Mouse (Mus musculus) adipocyte (in vitro differentiated cells): ENCODE data around the gene Tgfbr1.
A peak's percentile ranks its signal among the peaks of the same experiment; 100 is the strongest.
"Not testable (repeated sequence)": the region's sequence is repeated elsewhere in the genome, so short reads cannot be mapped to it uniquely, and the experiment has no call there.

Experiments used
- DNase-seq: peaks from one replicate; pipeline ENCODE4 v3.0.0-alpha.2; 2016; ENCODE audit warnings: low spot score

Gene Tgfbr1

DNA sequence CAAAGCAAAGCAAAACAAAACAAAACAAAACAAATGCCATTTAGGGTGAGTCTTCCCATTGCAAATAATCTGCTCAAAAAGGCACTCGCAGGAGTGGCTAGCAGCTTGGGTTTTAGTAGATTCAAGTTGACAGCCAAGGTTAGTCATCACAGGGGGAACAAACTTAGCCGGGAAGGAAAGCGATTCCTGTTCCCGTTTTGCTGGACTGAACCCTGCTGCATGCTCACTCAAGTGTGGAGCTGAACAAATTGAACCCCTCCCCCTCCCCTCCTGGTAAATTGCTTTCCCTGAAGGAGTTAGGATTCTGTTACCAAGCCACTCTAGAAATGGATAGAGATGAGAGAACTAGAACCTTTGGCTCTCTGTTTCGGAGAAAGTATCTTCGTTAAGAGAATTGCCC lies 3.3 kb upstream of the Tgfbr1 start:
- DNase-seq = no peak

- DNase-seq = no peak
Measured at GRCm38 (mm10) chr4:47351386-47352049, 1.5 kb upstream of the Tgfbr1 start.

- peak; percentile 60 for DNase-seq
Measured at GRCm38 (mm10) chr4:47352061-47352661, 861 bp upstream of the Tgfbr1 start.

DNA sequence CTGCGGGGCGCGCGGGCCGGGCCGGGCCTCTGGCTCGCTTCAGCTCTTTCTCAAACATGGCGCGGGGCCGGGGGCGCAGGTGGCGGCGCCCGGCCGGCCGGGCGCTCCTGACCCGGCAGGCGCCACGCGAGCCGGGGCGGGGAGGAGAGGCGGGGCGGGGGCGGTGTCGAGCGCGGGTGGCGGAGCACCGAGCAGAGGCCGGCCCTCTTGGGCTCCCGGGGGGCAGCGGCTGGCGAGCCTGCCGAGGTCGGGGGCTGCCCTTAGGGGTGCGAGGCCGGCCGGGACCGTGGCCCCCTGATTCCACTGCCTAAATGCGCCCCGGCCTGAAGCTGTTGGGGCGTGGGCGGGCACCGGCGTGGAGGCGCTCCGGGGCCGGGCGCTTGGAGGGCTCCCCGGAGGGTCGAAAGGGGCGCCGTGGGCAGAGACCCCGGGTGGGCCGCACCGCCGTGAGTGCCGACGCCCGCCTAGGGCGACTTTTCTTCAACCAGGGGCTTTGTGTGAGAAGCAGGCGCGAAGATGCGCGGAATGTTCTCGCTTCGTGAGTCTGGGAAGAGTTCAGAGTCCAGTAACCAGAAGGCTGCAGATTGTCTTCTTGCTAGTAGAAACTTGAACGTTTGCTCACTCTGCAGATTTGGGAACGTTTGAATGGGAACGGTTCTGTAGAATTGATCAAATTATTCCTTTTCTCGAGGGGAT lies 542 bp downstream of the Tgfbr1 start:
- peak; percentile 41 for DNase-seq

GRCm38 (mm10) chr4:47354304-47354703 lies 1.3 kb downstream of the Tgfbr1 start:
- no peak for DNase-seq

DNA sequence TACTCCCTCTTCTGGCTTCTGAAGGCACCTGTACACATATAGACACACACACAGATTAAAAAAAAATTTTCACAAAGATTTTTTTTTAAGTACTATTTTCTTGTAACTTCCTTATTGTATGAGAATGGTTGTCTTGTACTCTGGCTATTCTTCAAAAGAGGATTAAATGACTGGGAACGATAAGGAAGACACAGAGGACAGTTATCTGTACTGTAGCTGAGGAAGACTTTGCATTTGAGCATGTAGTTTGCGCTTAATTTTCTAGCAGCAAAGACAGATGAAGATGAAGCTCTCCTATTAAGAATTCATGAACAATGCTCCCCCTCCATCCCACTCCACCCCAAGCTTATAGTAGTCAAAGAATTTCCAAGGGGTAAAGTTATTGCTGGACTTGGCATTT lies 9.6 kb downstream of the Tgfbr1 start:
- no peak for DNase-seq

- DNase-seq = peak; percentile 56
Measured at GRCm38 (mm10) chr4:47363134-47363533, 10.1 kb downstream of the Tgfbr1 start.

DNA sequence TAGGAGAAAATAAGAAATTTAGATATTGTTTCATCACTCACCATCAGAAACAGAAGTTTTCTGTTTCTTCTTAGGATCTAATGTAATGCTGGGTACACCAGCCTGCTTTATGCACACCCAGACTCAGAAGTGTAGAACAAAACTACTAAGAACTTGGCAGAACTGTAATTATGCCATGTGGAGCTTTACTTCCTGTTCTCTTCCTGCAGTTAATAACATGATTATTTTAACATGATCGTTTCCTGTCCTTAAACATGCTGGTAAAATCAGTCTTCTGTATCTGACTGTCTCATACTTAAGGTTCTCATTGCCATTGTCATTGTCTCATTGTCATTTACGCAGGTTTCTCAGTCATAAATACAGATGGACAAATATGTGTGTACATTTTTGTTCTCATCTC lies 15.7 kb downstream of the Tgfbr1 start:
- no peak for DNase-seq

GRCm38 (mm10) chr4:47378716-47379115 lies 25.7 kb downstream of the Tgfbr1 start:
- DNase-seq = no peak

DNA sequence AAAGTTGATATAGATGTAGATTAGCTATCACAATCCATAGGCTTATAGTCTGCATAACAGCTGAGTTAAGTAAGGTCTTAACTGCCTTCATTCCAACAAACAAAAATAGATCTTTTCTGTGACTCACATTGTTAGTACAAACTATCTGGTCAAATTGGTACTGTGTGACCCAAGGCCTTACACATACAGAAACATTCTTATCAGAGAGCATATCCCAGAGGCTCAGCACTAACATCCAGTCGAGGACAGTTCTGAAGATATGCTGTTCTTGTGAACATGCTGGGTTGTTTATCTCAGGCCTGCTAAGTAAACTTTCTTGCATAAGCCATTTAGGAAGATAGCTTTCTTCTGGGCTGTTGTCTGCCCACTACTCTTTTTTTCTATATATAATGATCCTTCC lies 29.4 kb downstream of the Tgfbr1 start:
- no peak for DNase-seq

DNA sequence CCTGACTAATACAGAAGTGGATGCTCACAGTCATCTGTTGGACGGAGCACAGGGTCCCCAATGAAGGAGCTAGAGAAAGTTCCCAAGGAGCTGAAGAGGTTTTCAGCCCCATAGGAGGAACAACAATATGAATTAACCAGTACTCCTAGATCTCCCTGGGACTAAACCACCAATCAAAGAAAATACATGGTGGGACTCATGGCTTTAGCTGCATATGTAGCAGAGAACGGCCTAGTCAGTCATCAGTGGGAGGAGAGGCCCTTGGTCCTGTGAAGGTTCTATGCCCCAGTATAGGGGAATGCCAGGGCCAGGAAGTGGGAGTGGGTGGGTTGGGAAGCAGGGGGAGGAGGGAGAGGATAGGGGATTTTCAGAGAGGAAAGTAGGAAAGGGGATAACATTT lies 38.9 kb downstream of the Tgfbr1 start:
- DNase-seq = not testable (repeated sequence)

DNA sequence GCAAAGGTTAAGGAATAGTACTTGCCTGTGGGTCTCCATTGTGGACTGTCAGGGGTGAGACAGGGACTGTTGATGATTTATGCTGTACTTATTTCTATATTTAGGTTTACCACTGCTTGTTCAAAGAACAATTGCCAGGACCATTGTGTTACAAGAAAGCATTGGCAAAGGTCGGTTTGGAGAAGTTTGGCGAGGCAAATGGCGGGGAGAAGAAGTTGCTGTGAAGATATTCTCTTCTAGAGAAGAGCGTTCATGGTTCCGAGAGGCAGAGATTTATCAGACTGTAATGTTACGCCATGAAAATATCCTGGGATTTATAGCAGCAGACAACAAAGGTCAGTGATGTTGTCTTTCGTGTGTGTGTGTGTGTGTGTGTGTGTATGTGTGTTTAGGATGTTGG lies 43.2 kb downstream of the Tgfbr1 start:
- DNase-seq = no peak

- no peak for DNase-seq
Measured at GRCm38 (mm10) chr4:47397951-47398687, 45.1 kb downstream of the Tgfbr1 start.

- peak; percentile 68 for DNase-seq
Measured at GRCm38 (mm10) chr4:47399824-47400223, 46.8 kb downstream of the Tgfbr1 start.

GRCm38 (mm10) chr4:47400314-47400713 lies 47.3 kb downstream of the Tgfbr1 start:
- DNase-seq = no peak

DNA sequence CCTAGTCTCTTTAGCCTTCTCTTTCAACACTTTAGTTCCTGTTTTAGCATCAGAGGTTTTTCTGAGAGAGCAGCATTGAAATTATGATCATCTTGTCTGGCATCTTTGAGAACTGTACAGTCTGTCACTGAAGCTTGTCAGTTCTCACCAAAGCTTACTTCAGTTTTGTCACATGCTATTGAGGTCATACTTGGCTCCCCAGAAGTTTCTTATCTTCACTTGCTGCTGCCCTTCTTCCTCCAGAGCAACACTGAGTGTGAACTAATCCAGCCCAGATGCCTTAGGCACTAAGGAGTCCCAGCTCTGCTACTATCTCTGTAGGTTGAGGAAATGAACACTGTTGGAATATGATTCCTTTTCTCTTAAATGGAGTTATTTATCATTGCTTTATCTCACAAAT lies 49.2 kb downstream of the Tgfbr1 start:
- peak; percentile 31 for DNase-seq

DNA sequence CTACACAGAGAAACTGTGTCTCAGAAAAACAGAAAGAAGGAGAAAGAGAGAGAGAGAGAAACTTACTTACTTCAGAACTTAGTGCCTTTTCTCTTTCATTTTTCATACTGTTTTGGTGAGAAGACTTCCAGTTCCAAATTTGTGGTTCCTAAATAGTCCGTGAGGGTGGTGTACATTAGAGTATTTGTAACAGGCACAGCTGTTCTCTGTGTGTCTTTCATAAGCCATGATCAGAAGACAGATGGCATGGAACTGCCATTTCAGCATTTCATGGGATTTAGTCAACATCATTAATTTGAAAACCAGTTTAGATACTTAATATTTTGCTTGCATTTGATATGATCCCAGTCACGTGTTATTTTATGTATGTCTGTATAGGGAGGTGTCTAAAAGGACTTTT lies 51.5 kb downstream of the Tgfbr1 start:
- DNase-seq = no peak

DNA sequence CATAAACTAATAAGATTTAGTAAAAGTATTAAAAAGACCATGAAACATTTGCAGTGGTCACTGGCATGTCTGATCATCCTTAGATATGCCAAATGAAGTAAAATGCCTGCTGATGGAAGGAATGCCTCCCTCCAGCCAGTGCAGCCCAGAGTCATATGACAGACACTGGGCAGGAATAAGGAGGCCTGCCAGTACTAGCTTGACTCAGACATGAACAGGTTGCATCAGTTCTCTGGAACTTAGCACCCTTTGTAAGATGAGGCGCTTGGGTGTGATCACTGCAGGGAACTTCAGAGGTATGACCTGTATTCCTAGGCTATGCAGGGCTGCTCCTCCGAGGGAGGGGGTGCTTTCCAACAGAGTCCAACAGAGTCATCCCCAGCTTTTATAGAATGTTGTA lies 54.1 kb downstream of the Tgfbr1 start:
- peak; percentile 39 for DNase-seq

- DNase-seq = no peak
Measured at GRCm38 (mm10) chr4:47417871-47418270, 64.8 kb downstream of the Tgfbr1 start.

DNA sequence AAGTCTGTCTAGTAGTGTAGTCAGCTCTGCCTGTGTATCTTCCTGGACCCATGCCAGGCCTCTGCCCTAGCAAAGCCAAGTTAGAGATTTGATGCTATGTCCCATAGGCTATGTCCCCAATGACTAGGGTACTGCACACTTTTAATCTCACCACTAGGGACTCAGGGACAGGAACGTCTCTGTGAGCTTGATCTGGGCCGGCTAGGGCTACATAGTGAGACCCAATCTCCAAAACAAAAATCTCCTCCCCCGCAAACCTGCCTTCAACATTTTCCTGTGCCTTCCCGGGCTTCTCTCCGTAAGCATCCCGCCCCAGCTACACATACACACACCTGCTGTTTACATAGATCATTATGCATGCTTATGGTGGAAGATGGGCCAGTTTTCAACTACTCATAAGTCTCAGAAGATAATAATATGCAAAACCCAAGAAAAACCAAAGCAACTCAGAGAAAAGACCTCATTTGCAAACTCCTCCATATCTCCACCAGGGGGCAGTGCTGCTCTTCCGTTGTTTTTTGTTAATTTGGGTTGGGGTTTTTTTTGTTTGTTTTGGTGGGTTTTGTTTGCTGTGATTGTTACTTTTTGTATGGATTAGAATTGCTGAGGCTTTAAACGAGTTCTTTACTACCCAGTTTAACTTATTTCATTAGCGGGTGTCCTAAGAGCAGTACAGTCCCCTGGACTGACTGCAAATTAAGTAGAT lies 66.4 kb downstream of the Tgfbr1 start:
- DNase-seq = peak; percentile 58

DNA sequence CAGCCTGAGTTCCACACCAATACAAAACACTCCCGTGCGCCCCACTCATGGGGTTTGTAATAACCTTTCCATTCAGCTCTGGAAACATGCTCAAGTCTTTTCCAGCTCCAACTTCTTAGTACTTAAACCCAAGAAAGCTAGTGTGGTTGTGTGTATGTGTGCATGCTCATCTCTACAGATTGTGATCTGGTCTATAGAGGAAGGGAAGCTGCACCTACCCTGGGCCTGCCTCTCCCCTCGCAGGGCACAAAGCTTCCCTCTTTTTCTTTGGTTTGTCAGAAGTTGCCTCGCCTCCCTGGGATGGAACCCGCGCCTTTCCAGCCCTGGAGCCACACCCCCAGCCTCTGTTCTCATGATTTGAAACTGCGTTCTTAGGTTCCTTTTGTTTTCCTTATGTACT lies 67.2 kb downstream of the Tgfbr1 start:
- no peak for DNase-seq

- DNase-seq = no peak
Measured at GRCm38 (mm10) chr4:47422194-47422593, 69.2 kb downstream of the Tgfbr1 start.
